ENCODE assay signal across 1 mouse cellular context in the genomic region with DNA sequence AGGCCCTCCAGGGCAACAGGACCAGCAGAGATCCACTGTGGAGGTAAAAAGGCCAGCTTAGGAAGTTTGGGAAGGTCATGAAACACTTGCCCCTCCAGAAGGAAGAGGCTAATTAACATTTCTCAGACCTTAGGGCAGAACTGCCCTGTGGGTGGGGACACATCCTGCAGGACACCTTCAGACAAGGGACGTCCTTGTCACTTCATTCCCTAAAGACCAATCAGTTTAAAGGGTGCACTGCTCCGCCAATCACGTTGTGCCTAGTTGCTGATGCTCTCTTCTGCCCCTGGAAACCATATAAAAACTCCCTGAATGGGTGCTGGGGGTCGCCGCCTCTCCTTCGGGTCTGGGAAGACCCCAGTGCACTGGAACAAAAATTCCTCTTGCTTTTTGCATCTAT.
TF ChIP-seq lines count a peak whose summit lies in the region.

No protein-coding gene starts in this region.

TF ChIP-seq in ES-E14, 5 proteins besides CTCF, POLR2A, EP300 and RAD21:
- no peak for TF ChIP-seq ZNF384 (IDR thresholded peaks at IDR 0.05; ENCODE audit: low read depth, low read length)
- no peak for TF ChIP-seq MAFK (IDR thresholded peaks at IDR 0.05; ENCODE audit: insufficient read depth, low read depth, low read length)
- TF ChIP-seq HCFC1 (IDR thresholded peaks at IDR 0.05; ENCODE audit: borderline replicate concordance, insufficient read depth, low read length): no peak
- no peak for TF ChIP-seq ZC3H11A (IDR thresholded peaks at IDR 0.05; ENCODE audit: borderline replicate concordance, low read depth, low read length)
- TF ChIP-seq CHD2 (IDR thresholded peaks at IDR 0.05; ENCODE audit: low read depth, low read length): no peak
